Mouse (Mus musculus): ENCODE data around the gene Gm5737.

The Gm5737 gene

GRCm38 (mm10) chr7:120875540-120876388, 63.6 kb downstream of the Gm5737 start:
- no peak for DNase-seq (ENCODE audit: low spot score)

GRCm38 (mm10) chr7:120878271-120878670, 66.1 kb downstream of the Gm5737 start:
- no peak for DNase-seq (ENCODE audit: low spot score)

- DNase-seq (ENCODE audit: low spot score), result no peak
Measured at GRCm38 (mm10) chr7:120879972-120880371, 67.8 kb downstream of the Gm5737 start.

GRCm38 (mm10) chr7:120880770-120881169, 68.6 kb downstream of the Gm5737 start:
- no peak for DNase-seq (ENCODE audit: low spot score)

Measured in yolk sac, embryonic 10.5 days (tissue).